Mouse (Mus musculus) intestine, postnatal 0 days (tissue): ENCODE results near the gene Hspa12a. TPM values are rescaled to one million over a fixed set of nuclear protein-coding genes. Genes with fewer than 3 reads are reported as not detected.
"Not testable (repeated sequence)": the region's sequence is repeated elsewhere in the genome, so short reads cannot be mapped to it uniquely, and the experiment has no call there.

ENCODE experiments used
- ATAC-seq: fragments of 200-750 bp; cut with Nextera tagmentation; 2 replicates; pipeline ENCODE4 v1.8.0; 2017; ENCODE audit warnings: mild to moderate bottlenecking, moderate TSS enrichment, moderate library complexity
- H3K27ac ChIP-seq: fragments of 300-500 bp; sonication (generic); 2 replicates; pipeline ENCODE4 v1.5.1; 2014; ENCODE audit warnings: mild to moderate bottlenecking, low read depth, low read length, moderate library complexity
- H3K27me3 ChIP-seq: fragments of 300-500 bp; sonication (generic); replicated peaks from 2 replicates; pipeline ENCODE4 v1.6.1; 2014; ENCODE audit warnings: low read length, mixed read lengths; ENCODE audit not compliant: control insufficient read depth, insufficient read depth
- H3K36me3 ChIP-seq: fragments of 300-500 bp; sonication (generic); 2 replicates; pipeline ENCODE4 v1.6.1; 2014; ENCODE audit warnings: mild to moderate bottlenecking, moderate library complexity; ENCODE audit not compliant: control insufficient read depth, insufficient read depth
- H3K4me1 ChIP-seq: fragments of 300-500 bp; sonication (generic); replicated peaks from 2 replicates; pipeline ENCODE4 v1.6.1; 2014; ENCODE audit warnings: antibody characterized with exemption, low read length, mixed read lengths; ENCODE audit not compliant: control insufficient read depth, insufficient read depth
- H3K4me2 ChIP-seq: fragments of 300-500 bp; sonication (generic); replicated peaks from 2 replicates; pipeline ENCODE4 v1.6.1; 2014; ENCODE audit warnings: low read depth, mild to moderate bottlenecking, moderate library complexity
- H3K4me3 ChIP-seq: fragments of 300-500 bp; sonication (generic); 2 replicates; pipeline ENCODE4 v1.5.1; 2014; ENCODE audit warnings: low read depth, low read length
- H3K9ac ChIP-seq: fragments of 300-500 bp; sonication (generic); 2 replicates; pipeline ENCODE4 v1.6.1; 2014; ENCODE audit warnings: mild to moderate bottlenecking, low read depth, low read length
- H3K9me3 ChIP-seq: fragments of 300-500 bp; sonication (generic); 2 replicates; pipeline ENCODE4 v1.6.1; 2016; ENCODE audit warnings: mixed run types; ENCODE audit not compliant: control insufficient read depth
- CTCF ChIP-seq: sonication (generic); IDR thresholded peaks from 2 replicates; pipeline ENCODE4 v1.5.1; 2016; ENCODE audit warnings: low read depth, mild to moderate bottlenecking, control low read depth, antibody characterized with exemption, moderate library complexity
- WGBS: fragments of 180-500 bp; shearing (Covaris S2); extraction: QIAGEN DNeasy Blood & Tissue Kit; methylation state at CpG from one replicate; pipeline ENCODE4 v1.1.7; 2014; 5-methylcytosine and 5-hydroxymethylcytosine counted together
- polyA plus RNA-seq: library from polyadenylated mRNA; unstranded; fragments of >200 nt; fragmentation: Nextera tagmentation; extraction: Ambion mirVana; gene quantifications from 2 replicates; pipeline ENCODE4 v1.2.1, GENCODE M21; 2015

The Hspa12a gene
- polyA plus RNA-seq, 1 experiment from 2014 or later = 3.6 TPM

DNA sequence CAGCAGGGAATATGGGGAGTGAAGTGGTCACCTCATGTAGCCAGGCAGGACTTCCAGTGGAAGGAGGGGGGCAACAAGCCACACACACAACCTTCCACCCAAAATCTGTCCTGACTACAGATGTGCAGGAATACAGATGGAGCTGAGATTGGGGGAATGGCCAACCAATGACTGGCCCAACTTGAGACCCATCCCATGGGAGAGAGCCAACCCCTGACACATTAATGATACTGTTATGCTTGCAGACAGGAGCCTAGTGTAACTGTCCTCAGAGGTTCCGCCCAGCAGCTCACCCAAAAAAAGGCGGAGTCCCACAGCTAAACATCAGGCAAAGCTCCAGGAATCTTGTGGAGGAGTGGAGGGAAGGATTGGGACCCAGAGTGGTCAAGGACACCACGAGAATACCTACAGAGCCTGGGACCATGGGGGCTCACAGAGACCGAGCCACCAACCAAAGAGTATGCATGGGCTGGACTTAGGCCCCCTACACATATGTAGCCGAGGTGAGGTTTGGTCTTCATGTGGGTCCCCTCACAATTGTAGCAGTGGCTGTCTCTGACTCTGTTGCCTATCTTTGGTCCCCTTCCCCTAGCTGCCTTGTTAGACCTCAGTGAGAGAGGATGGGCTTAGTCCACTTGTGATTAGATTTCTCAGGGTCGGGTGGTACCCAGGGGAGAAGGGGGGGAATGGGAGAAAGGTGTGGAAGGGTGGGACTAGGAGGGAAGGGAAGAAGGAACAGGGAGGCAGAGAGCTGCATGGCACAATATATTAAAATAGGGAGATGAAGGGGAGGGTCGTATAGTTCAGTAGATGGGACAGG lies 40.2 kb downstream of the Hspa12a start:
- no peak overlapping the region for H3K27ac ChIP-seq
- ATAC-seq = 0 out of 2 replicates have a peak, but pooled peaks have one; percentile 10

DNA sequence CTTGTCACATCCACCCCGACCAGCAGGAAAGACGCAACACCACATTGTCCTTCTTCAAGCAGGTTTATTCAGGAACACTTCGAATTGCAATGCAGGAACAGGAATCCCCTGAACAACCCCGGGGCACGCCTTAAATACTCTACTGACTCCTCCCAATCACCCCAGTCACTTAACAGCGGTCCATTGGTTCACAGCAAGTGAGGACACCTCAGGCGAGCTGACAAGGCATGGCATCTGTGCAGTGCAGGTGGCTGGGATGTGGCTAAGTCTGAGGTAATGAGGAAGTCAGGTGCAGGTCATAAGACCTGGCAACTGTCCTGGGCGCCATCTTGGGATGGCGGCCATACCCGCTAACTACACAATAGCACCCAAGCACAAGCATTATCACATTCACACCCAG lies 43.0 kb downstream of the Hspa12a start:
- not testable (repeated sequence) for ATAC-seq, H3K9ac ChIP-seq, H3K27ac ChIP-seq, H3K4me3 ChIP-seq, H3K4me2 ChIP-seq, H3K9me3 ChIP-seq, H3K36me3 ChIP-seq, H3K27me3 ChIP-seq, H3K4me1 ChIP-seq
- 95% methylated on average over 10 of the region's 10 CpGs for WGBS

More for the DNA sequence above, 40.2 kb downstream of the Hspa12a start:
- Histone ChIP-seq H3K4me1 (no peaks in the 10 kb centered on the region), H3K4me2 (peak overlapping the region; percentile 57), H3K9ac (no peak overlapping the region), H3K27me3 (no peaks in the 10 kb centered on the region), H3K36me3 (no peaks in the 10 kb centered on the region), H3K4me3 (no peak overlapping the region), H3K9me3 (no peaks in the 10 kb centered on the region)
- no peak for TF ChIP-seq CTCF
- 56% methylated on average over 7 of the region's 7 CpGs for WGBS

DNA sequence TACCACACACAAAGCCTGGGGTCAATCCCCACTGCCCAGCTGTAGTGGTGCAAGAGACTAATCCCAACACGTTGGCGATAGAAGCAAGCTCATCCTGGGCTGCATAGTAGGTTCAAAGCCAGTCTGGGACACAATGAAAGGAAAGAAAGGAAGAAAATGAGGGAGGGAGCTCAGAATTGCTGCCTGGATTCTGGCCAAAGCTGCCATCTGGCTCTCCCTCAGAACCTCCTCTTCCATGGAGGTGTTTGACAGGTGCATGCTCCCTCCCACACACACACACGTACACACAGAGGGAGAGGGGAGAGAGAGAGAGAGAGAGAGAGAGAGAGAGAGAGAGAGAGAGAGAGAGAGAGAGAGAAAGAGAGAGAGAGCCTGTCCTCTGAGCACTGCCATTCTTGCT lies 47.2 kb downstream of the Hspa12a start:
- H3K4me3 ChIP-seq = no peak overlapping the region
- H3K27ac ChIP-seq = no peak overlapping the region
- no peaks in the 10 kb centered on the region for H3K27me3 ChIP-seq
- H3K9me3 ChIP-seq = no peaks in the 10 kb centered on the region
- no peaks in the 10 kb centered on the region for H3K4me1 ChIP-seq
- no peak for TF ChIP-seq CTCF
- no peak overlapping the region for H3K4me2 ChIP-seq
- no peak overlapping the region for H3K9ac ChIP-seq
- WGBS = 59% methylated on average over 3 of the region's 3 CpGs
- no peak for ATAC-seq
- H3K36me3 ChIP-seq = no peaks in the 10 kb centered on the region

DNA sequence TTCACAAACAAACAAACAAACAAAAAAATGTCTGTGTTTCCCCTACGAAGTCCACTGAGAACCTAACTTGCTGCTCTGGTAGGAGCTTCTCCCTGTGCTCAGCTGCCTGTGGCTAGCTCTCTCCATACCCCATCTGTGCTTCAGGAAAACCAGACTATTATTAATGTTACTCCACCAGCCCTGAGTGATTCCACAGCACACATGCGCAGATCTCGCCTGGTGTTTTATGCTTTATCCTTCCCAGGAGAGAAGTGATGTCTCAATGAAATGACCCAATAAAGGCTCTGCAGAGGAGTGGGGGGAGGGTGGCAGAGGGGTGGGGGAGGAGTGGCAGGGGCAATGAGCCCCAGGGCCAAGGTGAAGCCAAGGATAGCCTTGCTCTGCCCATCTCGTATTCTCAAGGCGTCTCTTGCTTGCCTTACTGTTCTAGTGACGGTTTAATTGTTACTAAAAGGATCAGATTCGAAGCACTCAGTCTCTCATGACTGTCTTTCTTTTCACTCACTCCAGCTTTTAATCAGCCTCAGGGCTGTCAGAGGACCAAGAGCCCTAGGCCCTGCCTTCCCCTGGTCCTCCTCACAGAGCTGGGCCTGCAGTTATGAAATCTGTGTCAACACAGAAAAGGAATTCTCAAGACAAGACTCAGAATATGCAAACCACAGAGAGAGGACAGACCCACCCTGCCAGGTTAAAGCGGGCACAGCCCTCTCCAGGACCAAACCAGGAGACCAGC lies 54.0 kb downstream of the Hspa12a start:
- H3K9me3 ChIP-seq = no peaks in the 10 kb centered on the region
- H3K27me3 ChIP-seq = no peaks in the 10 kb centered on the region
- H3K36me3 ChIP-seq = no peaks in the 10 kb centered on the region
- H3K4me1 ChIP-seq = no peaks in the 10 kb centered on the region
- no peak overlapping the region for H3K9ac ChIP-seq
- 74% methylated on average over 8 of the region's 8 CpGs for WGBS
- H3K27ac ChIP-seq = no peak overlapping the region
- ATAC-seq = no peak
- no peak for TF ChIP-seq CTCF
- H3K4me3 ChIP-seq = no peak overlapping the region
- no peak overlapping the region for H3K4me2 ChIP-seq

DNA sequence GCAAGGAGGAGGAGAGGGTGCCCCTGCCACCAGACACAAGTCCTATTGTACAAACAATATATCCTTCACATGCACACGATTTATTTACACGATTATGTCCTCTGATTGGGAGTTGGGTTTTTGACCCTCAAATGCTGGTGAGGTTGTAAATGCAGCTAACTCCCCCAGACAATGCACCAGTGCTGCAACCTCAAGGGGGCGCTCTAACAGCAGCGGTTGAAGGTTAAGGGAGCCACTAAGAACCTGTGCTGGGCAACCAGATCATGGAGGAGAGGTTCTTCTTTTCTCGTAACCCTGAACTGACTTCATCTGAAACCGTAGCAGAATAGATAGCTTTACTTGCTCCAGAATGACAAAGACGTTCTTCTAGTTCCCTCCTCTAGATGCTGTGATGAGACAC lies 57.0 kb downstream of the Hspa12a start:
- no peak overlapping the region for H3K4me3 ChIP-seq
- H3K4me2 ChIP-seq = no peak overlapping the region
- no peaks in the 10 kb centered on the region for H3K27me3 ChIP-seq
- H3K36me3 ChIP-seq = no peaks in the 10 kb centered on the region
- H3K9ac ChIP-seq = no peak overlapping the region
- 63% methylated on average over 7 of the region's 7 CpGs for WGBS
- peak; percentile 43; the same call in 1 of the 2 replicates for TF ChIP-seq CTCF
- no peak for ATAC-seq
- no peaks in the 10 kb centered on the region for H3K9me3 ChIP-seq
- no peaks in the 10 kb centered on the region for H3K4me1 ChIP-seq
- no peak overlapping the region for H3K27ac ChIP-seq

DNA sequence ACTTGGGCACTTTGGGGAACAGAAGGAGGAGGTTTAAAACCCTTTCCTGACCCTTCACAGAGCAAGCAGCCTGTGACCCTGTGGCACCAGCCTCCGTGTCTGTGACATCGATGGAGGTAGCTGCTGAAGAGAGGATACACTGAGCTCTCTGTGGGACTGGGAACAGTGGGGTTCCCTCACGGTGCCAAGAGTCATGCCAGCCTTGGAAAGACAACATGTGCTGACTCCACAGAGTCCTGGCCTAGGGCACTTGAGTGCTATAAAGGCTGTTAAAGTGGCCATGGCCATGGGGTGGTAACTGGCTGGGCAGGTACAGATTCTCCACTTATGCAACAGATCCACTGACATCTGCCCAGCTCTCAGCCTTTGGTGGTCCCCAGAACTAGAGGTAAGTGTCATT lies 60.0 kb downstream of the Hspa12a start:
- Histone ChIP-seq H3K9me3 (no peaks in the 10 kb centered on the region), H3K4me2 (no peak overlapping the region), H3K27ac (no peak overlapping the region), H3K4me3 (no peak overlapping the region), H3K9ac (no peak overlapping the region), H3K27me3 (no peaks in the 10 kb centered on the region), H3K4me1 (no peaks in the 10 kb centered on the region), H3K36me3 (no peaks in the 10 kb centered on the region)
- WGBS = 88% methylated on average over 3 of the region's 3 CpGs
- TF ChIP-seq CTCF = no peak
- ATAC-seq = no peak
